Mouse (Mus musculus): ENCODE results near the gene Cebpzos.

- no peak for TF ChIP-seq CTCF (IDR thresholded peaks at IDR 0.05; ENCODE audit: insufficient read depth, low read length)
- no peak for TF ChIP-seq POLR2A (IDR thresholded peaks at IDR 0.05; ENCODE audit: borderline replicate concordance, extremely low read depth, low read depth, low read length)
Measured at GRCm38 (mm10) chr17:78885286-78886065, 30.8 kb upstream of the Cebpzos start.
